Mouse (Mus musculus) G1E (cell line): ENCODE results near the gene Xbp1.

Experiments used
- CTCF ChIP-seq: IDR thresholded peaks from 2 replicates; pipeline ENCODE4 v1.5.1; 2012; ENCODE audit warnings: low read depth, low read length, inconsistent platforms, mixed read lengths
- GATA1 ChIP-seq: IDR thresholded peaks from 2 replicates; pipeline ENCODE4 v1.6.1; 2012; ENCODE audit warnings: borderline replicate concordance, low read length, inconsistent platforms, mixed read lengths
- GATA2 ChIP-seq: IDR thresholded peaks from 2 replicates; pipeline ENCODE4 v1.6.1; 2012; ENCODE audit warnings: low read depth, low read length, inconsistent platforms, borderline replicate concordance
- POLR2AphosphoS5 ChIP-seq: IDR thresholded peaks from 2 replicates; pipeline ENCODE4 v1.6.1; 2012; ENCODE audit warnings: low read depth, low read length, inconsistent platforms; ENCODE audit not compliant: insufficient replicate concordance
- TAL1 ChIP-seq: conservative IDR thresholded peaks from 2 replicates; pipeline ENCODE4 v1.6.1; 2012; ENCODE audit warnings: low read depth, low read length, inconsistent platforms, mixed read lengths

DNA sequence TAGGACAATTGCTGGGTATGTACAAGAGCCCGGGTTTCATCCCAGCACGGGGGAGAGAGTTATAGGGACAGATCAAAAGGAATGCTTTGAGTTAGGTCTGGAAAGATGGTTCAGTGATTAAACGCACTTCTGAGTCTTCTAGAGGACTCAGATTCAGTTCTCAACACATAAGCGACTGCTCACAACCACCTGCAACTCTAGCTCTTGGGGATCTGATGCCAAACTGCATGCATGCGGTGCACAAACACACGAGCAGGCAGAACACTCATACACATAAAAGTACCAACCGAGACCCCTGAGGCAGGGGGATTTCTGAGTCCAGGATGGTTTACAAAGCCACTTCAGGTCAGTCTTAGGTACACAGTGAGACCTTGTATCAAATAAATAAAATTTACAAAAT lies 4.3 kb upstream of the Xbp1 start:
- TF ChIP-seq CTCF = no peak
- TF ChIP-seq GATA1 = no peak
- no peak for TF ChIP-seq TAL1
- no peak for TF ChIP-seq GATA2
- no peak for TF ChIP-seq POLR2AphosphoS5
